Mouse (Mus musculus) neural tube, embryonic 14.5 days (tissue): ENCODE data around the gene Rerg. TPM values are rescaled to one million over a fixed set of nuclear protein-coding genes. Genes with fewer than 3 reads are reported as not detected.
A peak's percentile ranks its signal among the peaks of the same experiment; 100 is the strongest.

ENCODE experiments used
- ATAC-seq: fragments of 200-750 bp; cut with Nextera tagmentation; 2 replicates; pipeline ENCODE4 v1.8.0; 2017; ENCODE audit warnings: low read depth, mild to moderate bottlenecking, moderate TSS enrichment, moderate library complexity
- H3K27ac ChIP-seq: fragments of 300-500 bp; sonication (generic); 2 replicates; pipeline ENCODE4 v1.5.1; 2014; ENCODE audit warnings: low read depth, mild to moderate bottlenecking, control low read depth, low read length, moderate library complexity, mixed read lengths
- H3K27me3 ChIP-seq: fragments of 300-500 bp; sonication (generic); 2 replicates; pipeline ENCODE4 v1.6.1; 2014; ENCODE audit warnings: low read length; ENCODE audit not compliant: control insufficient read depth, insufficient read depth
- H3K36me3 ChIP-seq: fragments of 300-500 bp; sonication (generic); 2 replicates; pipeline ENCODE4 v1.6.1; 2014; ENCODE audit warnings: low read length, mixed read lengths; ENCODE audit not compliant: control insufficient read depth, insufficient read depth
- H3K4me1 ChIP-seq: fragments of 300-500 bp; sonication (generic); 2 replicates; pipeline ENCODE4 v1.6.1; 2014; ENCODE audit warnings: low read length; ENCODE audit not compliant: control insufficient read depth, insufficient read depth
- H3K4me2 ChIP-seq: fragments of 300-500 bp; sonication (generic); 2 replicates; pipeline ENCODE4 v1.6.1; 2014; ENCODE audit warnings: mild to moderate bottlenecking, low read depth, low read length, control low read depth
- H3K4me3 ChIP-seq: fragments of 300-500 bp; sonication (generic); 2 replicates; pipeline ENCODE4 v1.5.1; 2014; ENCODE audit warnings: low read depth, low read length, control low read depth, mixed read lengths
- H3K9ac ChIP-seq: fragments of 300-500 bp; sonication (generic); replicated peaks from 2 replicates; pipeline ENCODE4 v1.6.1; 2014; ENCODE audit warnings: low read depth, mild to moderate bottlenecking, control low read depth, low read length, mixed read lengths
- H3K9me3 ChIP-seq: fragments of 300-500 bp; sonication (generic); 2 replicates; pipeline ENCODE4 v1.6.1; 2016; ENCODE audit warnings: low read length; ENCODE audit not compliant: control insufficient read depth
- whole genome bisulfite sequencing: fragments of 180-500 bp; shearing (Covaris S2); extraction: QIAGEN DNeasy Blood & Tissue Kit; methylation state at CpG from one replicate; pipeline ENCODE4 v1.1.7; 2014; 5-methylcytosine and 5-hydroxymethylcytosine counted together
- polyA plus RNA-seq: library from polyadenylated mRNA; unstranded; fragments of >200 nt; fragmentation: Nextera tagmentation; extraction: Ambion mirVana; gene quantifications from 2 replicates; pipeline ENCODE4 v1.2.1, GENCODE M21; 2014

Gene Rerg
- polyA plus RNA-seq, 1 experiment from 2014 or later: 8.5 TPM

DNA sequence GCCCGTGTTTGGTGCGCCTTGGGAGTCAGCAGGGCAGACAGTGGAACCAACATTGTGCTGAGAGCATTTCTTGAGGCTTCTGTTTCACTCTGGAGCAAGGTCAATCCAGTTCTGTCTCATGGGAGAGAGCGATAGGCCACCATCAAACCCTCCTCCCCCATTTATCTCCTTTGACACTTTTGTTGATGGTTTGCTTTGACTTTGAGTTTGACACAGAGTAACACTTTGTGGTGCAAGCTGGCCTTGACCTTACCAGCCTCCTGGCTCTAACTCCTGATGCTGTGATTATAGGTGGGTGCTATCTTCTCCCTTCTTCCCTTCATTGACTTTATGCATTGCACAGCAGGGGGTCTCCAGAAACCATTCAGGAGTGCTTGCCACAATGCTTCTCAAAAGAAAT lies 30.9 kb upstream of the Rerg start:
- WGBS: 91% methylated on average over 3 of the region's 3 CpGs
- Histone ChIP-seq H3K9ac (no peak overlapping the region), H3K4me2 (no peak overlapping the region), H3K4me1 (no peaks in the 10 kb centered on the region), H3K36me3 (no peaks in the 10 kb centered on the region), H3K9me3 (no peaks in the 10 kb centered on the region), H3K27ac (no peak overlapping the region), H3K27me3 (no peaks in the 10 kb centered on the region), H3K4me3 (no peak overlapping the region)
- ATAC-seq: no peak

DNA sequence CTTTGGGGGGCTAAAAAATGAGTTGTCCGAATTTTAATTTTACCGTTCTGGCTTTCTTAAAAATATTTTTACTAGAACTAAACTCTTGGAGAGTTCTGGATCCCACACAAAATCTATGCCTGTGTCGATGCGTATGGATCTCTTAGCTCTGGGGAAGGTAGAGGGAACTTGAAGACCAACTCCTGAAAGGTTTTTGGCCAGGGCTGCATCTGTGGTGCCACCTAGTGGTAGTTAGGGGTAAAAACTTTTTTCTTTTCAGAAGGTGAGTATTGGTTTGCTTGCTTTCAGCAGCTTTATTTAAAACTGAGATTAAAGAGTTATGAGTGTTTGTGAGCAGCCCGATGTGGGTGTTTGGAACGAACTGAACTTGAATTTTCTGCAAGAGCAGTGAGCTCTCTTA lies 21.8 kb upstream of the Rerg start:
- Histone ChIP-seq H3K27ac (no peak overlapping the region), H3K9ac (no peak overlapping the region), H3K9me3 (no peaks in the 10 kb centered on the region), H3K4me2 (no peak overlapping the region), H3K4me1 (no peaks in the 10 kb centered on the region), H3K27me3 (no peaks in the 10 kb centered on the region), H3K36me3 (no peaks in the 10 kb centered on the region), H3K4me3 (no peak overlapping the region)
- no peak for ATAC-seq
- 28% methylated on average over 6 of the region's 6 CpGs for WGBS

DNA sequence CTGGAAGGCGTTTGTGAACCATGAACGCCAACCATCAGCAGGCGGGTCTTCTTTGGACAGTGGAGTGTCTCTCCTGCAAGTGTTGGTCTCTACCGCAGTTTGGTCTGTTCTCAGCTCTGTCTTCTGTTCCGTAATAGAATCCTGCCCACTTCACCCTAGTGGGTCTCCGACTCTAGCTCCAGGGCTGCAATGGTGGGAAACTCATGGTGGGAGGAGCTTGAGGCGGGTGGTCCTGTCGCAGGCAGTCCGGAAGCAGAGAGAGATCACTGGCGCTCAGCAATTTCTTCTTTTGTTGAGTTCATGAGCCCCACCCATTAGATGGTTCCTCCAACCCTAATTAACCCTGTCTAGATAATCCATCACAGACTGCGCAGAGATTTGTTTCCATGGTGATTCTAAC lies 20.7 kb upstream of the Rerg start:
- Histone ChIP-seq H3K36me3 (no peaks in the 10 kb centered on the region), H3K9me3 (no peaks in the 10 kb centered on the region), H3K4me3 (no peak overlapping the region), H3K9ac (no peak overlapping the region), H3K4me2 (no peak overlapping the region), H3K27me3 (no peaks in the 10 kb centered on the region), H3K4me1 (no peaks in the 10 kb centered on the region), H3K27ac (no peak overlapping the region)
- no peak for ATAC-seq
- WGBS: 87% methylated on average over 11 of the region's 11 CpGs

DNA sequence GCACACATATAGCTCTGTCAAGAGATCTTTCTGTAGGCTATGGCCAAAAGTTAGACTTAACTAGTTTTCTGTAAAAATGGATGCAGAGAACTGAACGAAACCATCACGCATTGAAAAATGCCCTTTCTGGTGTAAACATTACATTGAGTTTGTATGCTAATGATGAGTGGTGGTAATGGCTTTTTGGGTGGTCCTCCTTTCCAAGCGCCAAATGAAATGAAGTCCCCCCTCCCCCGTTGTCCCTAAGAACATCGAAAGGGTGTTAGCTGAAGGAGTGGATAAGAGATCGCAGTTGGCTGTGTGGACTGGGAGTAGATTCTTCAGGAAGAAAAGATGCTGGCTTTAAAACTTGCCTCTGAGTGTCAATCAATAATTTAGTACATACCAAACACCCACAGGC lies 20.3 kb upstream of the Rerg start:
- Histone ChIP-seq H3K27me3 (no peaks in the 10 kb centered on the region), H3K4me2 (no peak overlapping the region), H3K27ac (no peak overlapping the region), H3K9ac (no peak overlapping the region), H3K9me3 (no peaks in the 10 kb centered on the region), H3K4me3 (no peak overlapping the region), H3K36me3 (no peaks in the 10 kb centered on the region), H3K4me1 (no peaks in the 10 kb centered on the region)
- no peak for ATAC-seq
- 90% methylated on average over 6 of the region's 6 CpGs for WGBS

DNA sequence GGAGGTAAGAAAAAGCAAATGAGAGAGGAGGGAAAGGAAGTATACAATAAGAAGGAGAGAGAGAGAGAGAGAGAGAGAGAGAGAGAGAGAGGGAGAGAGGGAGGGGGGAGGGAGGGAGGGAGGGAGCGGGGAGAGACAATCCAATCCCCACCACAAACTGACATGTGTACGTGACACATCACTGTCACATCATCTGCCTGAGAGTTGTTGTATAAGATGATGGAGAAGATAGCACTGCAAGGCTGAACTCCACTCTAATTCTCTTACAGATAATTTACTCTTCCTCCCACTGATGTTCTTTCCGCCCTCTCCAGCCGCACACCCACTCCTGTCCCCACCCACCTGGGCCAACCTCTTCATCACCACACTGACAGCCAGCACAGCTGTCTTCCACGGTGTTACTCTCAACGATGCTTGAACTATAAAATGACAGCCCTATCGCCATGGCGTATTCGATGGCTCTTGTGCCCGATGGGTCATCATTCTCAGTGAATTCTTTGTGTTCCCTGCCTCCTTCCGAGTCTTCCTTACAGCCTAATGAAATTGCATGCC lies 18.2 kb upstream of the Rerg start:
- Histone ChIP-seq H3K36me3 (no peaks in the 10 kb centered on the region), H3K27ac (no peak overlapping the region), H3K4me1 (no peaks in the 10 kb centered on the region), H3K4me3 (no peak overlapping the region), H3K27me3 (no peaks in the 10 kb centered on the region), H3K9ac (no peak overlapping the region), H3K4me2 (no peak overlapping the region), H3K9me3 (no peaks in the 10 kb centered on the region)
- 31% methylated on average over 10 of the region's 11 CpGs for WGBS
- ATAC-seq: peak; percentile 60; the same call in 1 of the 2 replicates

DNA sequence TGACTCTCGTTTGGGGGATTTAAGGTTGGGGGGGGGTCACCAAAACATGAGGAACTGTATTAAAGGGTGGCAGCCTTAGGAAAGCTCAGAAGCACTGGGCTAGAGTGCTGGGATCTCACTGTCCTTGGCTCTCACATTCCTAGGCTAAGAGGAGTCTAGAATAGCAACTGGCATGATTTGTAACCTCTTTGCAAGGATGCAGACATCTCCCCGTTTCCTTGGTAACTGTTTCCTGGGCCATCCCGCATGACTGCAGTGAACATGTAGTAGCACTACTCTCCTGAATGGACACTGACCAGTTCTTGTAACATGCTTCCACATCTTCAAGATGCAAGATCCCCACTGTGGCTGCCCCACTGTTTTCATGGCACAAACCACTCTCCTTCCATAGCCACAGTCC lies 17.1 kb upstream of the Rerg start:
- Histone ChIP-seq H3K4me1 (no peaks in the 10 kb centered on the region), H3K4me2 (no peak overlapping the region), H3K36me3 (no peaks in the 10 kb centered on the region), H3K9ac (no peak overlapping the region), H3K4me3 (no peak overlapping the region), H3K27me3 (no peaks in the 10 kb centered on the region), H3K9me3 (no peaks in the 10 kb centered on the region), H3K27ac (no peak overlapping the region)
- ATAC-seq: peak; percentile 75; the same call in 1 of the 2 replicates
- 55% methylated on average over 3 of the region's 3 CpGs for WGBS

DNA sequence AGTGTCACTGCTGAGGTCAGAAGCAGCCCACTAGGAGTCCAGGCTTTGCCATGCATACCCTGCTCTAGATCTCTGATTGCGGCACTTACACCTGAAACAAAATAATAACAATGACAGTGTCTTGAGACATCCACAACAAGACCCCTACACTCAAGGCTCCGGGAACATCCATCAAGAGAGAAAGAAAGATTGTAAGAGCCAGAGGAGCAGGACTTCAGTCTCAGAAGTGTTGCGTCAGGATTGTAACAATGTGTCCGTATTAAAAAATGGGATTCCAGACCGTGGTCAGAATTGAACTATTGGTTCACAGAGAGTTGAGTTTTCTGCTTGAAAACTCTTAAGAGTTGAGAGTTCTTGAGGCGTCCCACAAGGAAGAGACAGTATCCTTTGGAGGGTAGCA lies 10.3 kb upstream of the Rerg start:
- Histone ChIP-seq H3K36me3 (no peaks in the 10 kb centered on the region), H3K4me1 (no peaks in the 10 kb centered on the region), H3K4me2 (no peak overlapping the region), H3K9ac (no peak overlapping the region), H3K27me3 (no peaks in the 10 kb centered on the region), H3K9me3 (no peaks in the 10 kb centered on the region), H3K4me3 (no peak overlapping the region), H3K27ac (no peak overlapping the region)
- 62% methylated on average over 6 of the region's 6 CpGs for WGBS
- ATAC-seq: no peak

DNA sequence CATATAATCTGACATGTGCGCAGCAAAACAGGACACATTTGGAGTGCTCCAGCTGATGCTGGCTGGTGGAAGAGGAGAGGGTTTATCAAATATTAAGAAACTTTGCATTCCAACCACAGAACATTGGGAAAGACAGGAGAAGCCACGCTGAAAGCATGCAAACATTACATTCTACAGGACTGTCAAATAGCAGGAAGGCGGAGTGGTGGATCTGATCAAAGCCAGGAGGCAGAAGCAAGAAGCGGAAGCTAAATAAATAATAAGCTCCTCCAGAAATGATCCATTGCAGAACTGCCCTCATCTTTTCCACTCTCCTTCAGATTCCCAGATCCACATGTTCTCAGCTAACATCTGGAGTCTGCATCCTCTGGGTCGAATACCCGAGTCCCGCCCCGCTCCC lies 9.8 kb upstream of the Rerg start:
- no peak overlapping the region for H3K9ac ChIP-seq
- no peaks in the 10 kb centered on the region for H3K36me3 ChIP-seq
- H3K4me2 ChIP-seq: no peak overlapping the region
- H3K9me3 ChIP-seq: no peaks in the 10 kb centered on the region
- no peaks in the 10 kb centered on the region for H3K27me3 ChIP-seq
- no peak overlapping the region for H3K4me3 ChIP-seq
- WGBS: 48% methylated on average over 8 of the region's 8 CpGs
- ATAC-seq: no peak
- H3K4me1 ChIP-seq: no peaks in the 10 kb centered on the region
- H3K27ac ChIP-seq: no peak overlapping the region

DNA sequence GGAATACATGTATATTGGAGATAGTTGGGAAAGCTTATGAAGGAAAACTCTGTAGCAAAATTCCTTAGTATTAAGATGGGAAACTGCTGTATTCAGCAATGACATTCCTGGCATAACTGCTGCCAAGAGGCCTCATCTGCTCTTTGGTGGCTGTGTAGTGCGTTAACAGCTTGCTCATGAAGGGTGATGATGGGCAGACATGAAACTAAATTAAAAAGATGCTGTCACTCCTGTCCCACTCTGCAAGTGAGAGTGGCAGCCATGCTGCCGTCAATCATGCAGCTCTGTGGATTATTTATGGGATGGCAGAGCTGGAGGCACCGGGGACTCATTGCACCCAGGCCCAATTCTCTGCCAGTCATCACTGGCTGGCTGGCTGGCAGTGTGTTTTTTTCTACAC lies 8.7 kb upstream of the Rerg start:
- Histone ChIP-seq H3K4me3 (no peak overlapping the region), H3K4me1 (no peaks in the 10 kb centered on the region), H3K36me3 (no peaks in the 10 kb centered on the region), H3K27ac (no peak overlapping the region), H3K4me2 (no peak overlapping the region), H3K9ac (no peak overlapping the region), H3K9me3 (no peaks in the 10 kb centered on the region), H3K27me3 (no peaks in the 10 kb centered on the region)
- 31% methylated on average over 3 of the region's 3 CpGs for WGBS
- no peak for ATAC-seq

DNA sequence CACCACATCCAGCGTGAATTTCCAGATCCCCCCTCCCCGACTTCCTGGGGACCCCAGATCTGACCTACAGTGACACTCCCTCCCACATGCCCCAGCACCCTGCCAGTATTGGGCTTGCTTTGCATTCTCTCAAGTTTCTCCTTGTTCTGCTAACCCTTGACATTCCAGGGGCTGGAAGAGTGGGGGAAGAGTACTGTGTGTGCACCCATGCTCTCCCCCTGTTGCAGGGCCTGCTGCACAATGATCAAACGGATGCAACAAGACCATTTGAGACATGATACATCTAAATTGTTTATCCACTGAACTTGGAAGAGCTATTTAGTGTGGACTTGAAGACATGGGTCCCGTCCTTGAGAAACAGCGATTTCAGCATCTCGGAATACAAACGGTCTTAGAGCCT lies 349 bp upstream of the Rerg start:
- WGBS: 48% methylated on average over 7 of the region's 7 CpGs
- no peak overlapping the region for H3K9ac ChIP-seq

More for the DNA sequence above, 349 bp upstream of the Rerg start:
- H3K36me3 ChIP-seq: no peaks in the 10 kb centered on the region
- no peak overlapping the region for H3K27ac ChIP-seq
- ATAC-seq: no peak
- no peaks in the 10 kb centered on the region for H3K4me1 ChIP-seq
- H3K4me3 ChIP-seq: no peak overlapping the region
- no peaks in the 10 kb centered on the region for H3K9me3 ChIP-seq
- no peaks in the 10 kb centered on the region for H3K27me3 ChIP-seq
- H3K4me2 ChIP-seq: no peak overlapping the region
